Mouse (Mus musculus) limb, embryonic 10.5 days (tissue): ENCODE measurements around the gene Babam1. TPM values are rescaled to one million over a fixed set of nuclear protein-coding genes. Genes with fewer than 3 reads are reported as not detected.
"Not testable (repeated sequence)": the region's sequence is repeated elsewhere in the genome, so short reads cannot be mapped to it uniquely, and the experiment has no call there.

Source experiments
- DNase-seq: peaks from one replicate; pipeline ENCODE4 v3.0.0-alpha.2; 2017; ENCODE audit warnings: low spot score
- H3K27ac ChIP-seq: fragments of 300-500 bp; sonication (generic); 2 replicates; pipeline ENCODE4 v1.5.1; 2016; ENCODE audit warnings: mild to moderate bottlenecking
- H3K27me3 ChIP-seq: fragments of 300-500 bp; sonication (generic); 2 replicates; pipeline ENCODE4 v1.6.1; 2016; ENCODE audit warnings: low read depth, mild to moderate bottlenecking; ENCODE audit not compliant: poor library complexity, severe bottlenecking
- H3K36me3 ChIP-seq: fragments of 300-500 bp; sonication (generic); 2 replicates; pipeline ENCODE4 v1.6.1; 2016; ENCODE audit warnings: mild to moderate bottlenecking, moderate library complexity
- H3K4me1 ChIP-seq: fragments of 300-500 bp; sonication (generic); 2 replicates; pipeline ENCODE4 v1.6.1; 2016
- H3K4me3 ChIP-seq: fragments of 300-500 bp; sonication (generic); 2 replicates; pipeline ENCODE4 v1.5.1; 2016; ENCODE audit warnings: mild to moderate bottlenecking, moderate library complexity
- H3K9me3 ChIP-seq: fragments of 300-500 bp; sonication (generic); replicated peaks from 2 replicates; pipeline ENCODE4 v1.6.1; 2016; ENCODE audit warnings: mild to moderate bottlenecking
- WGBS: fragments of 180-500 bp; shearing (Covaris S2); methylation state at CpG from one replicate; pipeline ENCODE4 v1.1.7; 2016; 5-methylcytosine and 5-hydroxymethylcytosine counted together
- polyA plus RNA-seq: library from polyadenylated mRNA; unstranded; fragments of >200 nt; fragmentation: Nextera tagmentation; extraction: Ambion mirVana; gene quantifications from 2 replicates; pipeline ENCODE4 v1.2.1, GENCODE M21; 2016

Babam1 gene
- polyA plus RNA-seq, 1 experiment from 2014 or later = 123 TPM

GRCm38 (mm10) chr8:71404011-71404410 is 7.3 kb downstream of the Babam1 start:
- Histone ChIP-seq H3K9me3 (no peaks in the 10 kb centered on the region), H3K4me1 (peaks cover 27% of the 10 kb centered on the region), H3K27ac (no peak overlapping the region), H3K27me3 (no peaks in the 10 kb centered on the region), H3K36me3 (peaks cover 60% of the 10 kb centered on the region), H3K4me3 (no peak overlapping the region)
- 90% methylated on average over 8 of the region's 8 CpGs for WGBS
- DNase-seq = peak; percentile 24

GRCm38 (mm10) chr8:71404951-71405351 is 8.3 kb downstream of the Babam1 start:
- peak; percentile 31 for DNase-seq
- peaks cover 60% of the 10 kb centered on the region for H3K36me3 ChIP-seq
- 89% methylated on average over 9 of the region's 9 CpGs for WGBS
- peaks cover 27% of the 10 kb centered on the region for H3K4me1 ChIP-seq
- peak overlapping the region; percentile 80; the same call in 1 of the 2 replicates for H3K4me3 ChIP-seq
- 0 out of 2 replicates have a peak overlapping the region, but pooled peaks have one; percentile 89 for H3K27ac ChIP-seq
- no peaks in the 10 kb centered on the region for H3K9me3 ChIP-seq
- H3K27me3 ChIP-seq = no peaks in the 10 kb centered on the region

GRCm38 (mm10) chr8:71405401-71406098 is 8.9 kb downstream of the Babam1 start, which contains the start of gene Ankle1:
Ankle1 (plus strand) TSS chr8:71406010.
- peak within 1 kb of the TSS; percentile 89 for H3K27ac ChIP-seq

DNA sequence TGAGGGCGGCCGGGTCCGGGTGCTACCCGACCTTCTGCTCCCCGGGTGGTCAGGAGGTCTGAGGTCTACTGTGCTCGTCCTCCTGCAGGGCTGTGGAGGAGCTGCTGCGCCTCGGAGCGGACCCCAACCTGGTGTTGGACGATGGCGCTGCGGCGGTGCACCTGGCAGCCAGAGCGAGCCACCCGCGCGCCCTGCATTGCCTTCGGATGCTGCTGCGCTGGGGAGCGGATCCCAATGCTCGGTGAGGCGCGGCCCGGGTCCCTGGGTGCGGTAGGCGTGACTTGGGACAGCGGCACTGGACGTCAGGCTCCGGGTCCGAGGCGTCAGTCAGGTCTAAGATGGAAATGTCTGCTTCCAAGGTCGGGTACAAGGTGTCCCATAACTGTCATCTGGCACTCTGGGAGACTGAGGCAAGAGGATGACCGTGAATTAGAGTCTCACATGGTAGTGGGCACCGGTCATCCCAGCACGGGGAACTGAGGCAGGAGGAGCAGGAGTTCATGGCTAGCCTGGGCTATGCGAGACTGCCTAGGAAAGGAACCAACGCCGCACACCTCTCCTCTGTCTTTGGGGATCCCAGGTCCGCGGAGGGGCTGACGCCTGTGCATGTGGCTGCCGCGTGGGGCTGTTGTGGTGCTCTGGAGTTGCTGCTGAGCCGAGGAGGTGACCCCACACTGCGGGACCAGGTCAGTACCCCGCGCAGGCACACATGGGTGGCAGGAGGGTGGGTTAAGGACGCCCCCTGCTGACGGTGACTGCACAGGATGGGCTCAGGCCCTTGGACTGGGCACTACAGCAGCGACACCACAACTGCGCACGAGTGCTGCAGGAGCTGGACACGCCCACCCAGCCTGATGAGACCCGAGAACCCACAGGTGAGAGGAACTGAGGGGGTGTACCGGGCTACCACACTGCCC is 9.7 kb downstream of the Babam1 start:
- H3K27ac ChIP-seq = peak overlapping the region; percentile 89

More at GRCm38 (mm10) chr8:71405401-71406098, 8.9 kb downstream of the Babam1 start, which contains the start of gene Ankle1:
- Histone ChIP-seq H3K4me1 (peaks cover 27% of the 10 kb centered on the region), H3K27me3 (no peaks in the 10 kb centered on the region), H3K36me3 (peaks cover 59% of the 10 kb centered on the region), H3K9me3 (no peaks in the 10 kb centered on the region), H3K4me3 (peak within 1 kb of the TSS; percentile 80)
- 17% methylated on average over 33 of the region's 33 CpGs for WGBS
- DNase-seq = peak; percentile 99

DNA sequence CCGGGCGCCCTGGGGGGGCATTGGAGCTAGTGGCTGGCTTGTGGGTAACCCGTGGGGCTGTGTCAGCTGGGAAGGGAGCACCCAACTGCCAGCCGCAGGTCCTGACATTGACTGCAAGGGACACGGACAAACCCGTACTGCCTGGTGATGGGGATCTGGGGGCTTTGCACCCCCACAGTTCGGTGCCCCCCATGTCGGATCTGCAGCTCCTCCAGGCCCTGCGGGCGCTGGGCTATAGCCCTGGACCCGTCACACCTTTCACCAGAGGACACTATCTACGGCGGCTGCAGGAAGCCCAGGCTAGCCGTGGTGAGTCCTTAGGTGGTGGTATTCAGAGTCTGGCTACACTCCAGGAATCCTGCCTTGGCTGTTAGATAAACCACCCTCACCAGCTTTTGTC is 10.8 kb downstream of the Babam1 start:
- H3K27ac ChIP-seq = no peak overlapping the region
- H3K27me3 ChIP-seq = no peaks in the 10 kb centered on the region
- DNase-seq = peak; percentile 29
- H3K9me3 ChIP-seq = no peaks in the 10 kb centered on the region
- peaks cover 34% of the 10 kb centered on the region for H3K4me1 ChIP-seq
- H3K36me3 ChIP-seq = peaks cover 50% of the 10 kb centered on the region
- WGBS = 92% methylated on average over 14 of the region's 14 CpGs
- H3K4me3 ChIP-seq = peak overlapping the region; percentile 80; the same call in 1 of the 2 replicates

More for the DNA sequence above, 9.7 kb downstream of the Babam1 start:
- Histone ChIP-seq H3K4me1 (peaks cover 27% of the 10 kb centered on the region), H3K36me3 (peaks cover 53% of the 10 kb centered on the region), H3K27me3 (no peaks in the 10 kb centered on the region), H3K9me3 (no peaks in the 10 kb centered on the region), H3K4me3 (peak overlapping the region; percentile 80)
- WGBS = under 1% methylated on average over 55 of the region's 55 CpGs
- DNase-seq = peak; percentile 87

DNA sequence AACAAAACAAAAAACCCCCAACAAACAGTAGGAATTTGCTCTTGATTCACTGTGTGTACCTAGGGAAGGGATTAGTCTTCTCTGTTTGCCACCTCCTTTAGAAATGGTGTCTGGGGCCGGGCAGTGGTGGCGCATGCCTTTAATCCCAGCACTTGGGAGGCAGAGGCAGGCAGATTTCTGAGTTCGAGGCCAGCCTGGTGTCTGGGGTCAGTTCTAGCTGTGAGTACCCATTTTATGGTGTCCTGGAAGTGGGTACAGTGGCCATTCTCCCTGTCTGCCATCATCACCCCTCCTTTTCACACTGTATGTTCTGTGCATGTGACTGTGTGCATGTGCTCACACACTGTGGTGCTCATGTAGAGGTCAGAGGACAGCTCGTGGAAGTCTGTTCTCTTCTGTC is 11.6 kb downstream of the Babam1 start:
- Histone ChIP-seq H3K9me3 (no peaks in the 10 kb centered on the region), H3K27ac (no peak overlapping the region), H3K27me3 (no peaks in the 10 kb centered on the region), H3K4me1 (peaks cover 34% of the 10 kb centered on the region), H3K36me3 (peaks cover 43% of the 10 kb centered on the region), H3K4me3 (no peak overlapping the region)
- whole genome bisulfite sequencing = 92% methylated on average over 4 of the region's 4 CpGs
- no peak for DNase-seq

DNA sequence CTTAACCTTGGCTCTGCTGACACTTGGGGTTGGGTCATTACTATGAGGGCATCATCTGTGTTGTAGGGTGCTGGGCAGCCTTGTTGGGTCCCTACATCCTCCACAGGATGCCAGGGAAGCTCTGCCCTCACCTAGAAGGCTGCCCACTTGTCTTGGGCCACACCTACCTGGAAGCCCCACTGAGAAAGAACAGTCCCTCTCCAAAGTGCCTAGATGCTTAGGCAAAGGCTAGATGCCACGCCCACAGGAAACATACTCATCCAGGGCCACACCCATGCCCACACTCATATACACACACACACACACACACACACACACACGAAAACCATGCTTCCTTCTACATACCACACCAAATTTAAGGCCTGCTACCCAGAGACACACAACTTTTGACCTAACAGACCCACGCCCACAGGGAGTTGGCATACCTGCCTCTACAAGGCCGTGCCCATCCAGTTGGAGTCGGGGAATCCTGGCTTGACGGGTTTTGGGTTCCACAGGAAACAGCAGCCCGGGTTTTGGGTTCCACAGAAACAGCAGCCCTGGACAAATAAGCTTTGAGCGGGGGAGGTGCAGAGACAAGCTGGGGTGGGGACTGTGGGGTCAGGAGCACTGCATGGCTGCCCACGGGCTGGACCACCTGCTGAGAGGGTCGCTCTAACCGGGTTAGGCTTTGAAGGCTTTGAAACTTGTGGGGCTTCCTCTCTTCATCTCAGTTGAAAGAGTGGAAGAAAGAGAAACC is 15.0 kb downstream of the Babam1 start:
- Histone ChIP-seq H3K27ac (no peak overlapping the region), H3K27me3 (no peaks in the 10 kb centered on the region), H3K9me3 (no peaks in the 10 kb centered on the region), H3K4me3 (no peak overlapping the region), H3K36me3 (peaks cover 31% of the 10 kb centered on the region), H3K4me1 (peaks cover 20% of the 10 kb centered on the region)
- DNase-seq = no peak
- WGBS = 57% methylated on average over 11 of the region's 11 CpGs

DNA sequence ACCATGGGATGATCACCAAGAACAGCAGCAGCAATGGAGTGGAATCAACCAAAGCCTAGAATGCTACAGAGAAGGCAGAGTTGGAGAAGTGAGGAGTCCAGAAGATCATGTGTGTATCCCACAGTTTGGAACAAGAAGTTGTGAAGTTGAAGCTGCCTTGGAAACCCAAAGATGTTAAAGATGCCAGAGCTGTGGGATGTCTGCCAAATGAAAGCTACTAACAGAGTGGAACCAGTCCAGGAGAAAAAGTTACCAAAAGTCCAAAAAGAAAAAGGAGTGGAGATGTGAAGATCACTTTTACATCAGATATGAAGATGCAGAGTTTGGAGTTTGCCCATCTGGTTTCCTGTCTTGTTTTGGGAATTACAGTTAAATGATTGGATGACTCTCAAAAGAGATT is 25.5 kb downstream of the Babam1 start:
- DNase-seq = no peak

DNA sequence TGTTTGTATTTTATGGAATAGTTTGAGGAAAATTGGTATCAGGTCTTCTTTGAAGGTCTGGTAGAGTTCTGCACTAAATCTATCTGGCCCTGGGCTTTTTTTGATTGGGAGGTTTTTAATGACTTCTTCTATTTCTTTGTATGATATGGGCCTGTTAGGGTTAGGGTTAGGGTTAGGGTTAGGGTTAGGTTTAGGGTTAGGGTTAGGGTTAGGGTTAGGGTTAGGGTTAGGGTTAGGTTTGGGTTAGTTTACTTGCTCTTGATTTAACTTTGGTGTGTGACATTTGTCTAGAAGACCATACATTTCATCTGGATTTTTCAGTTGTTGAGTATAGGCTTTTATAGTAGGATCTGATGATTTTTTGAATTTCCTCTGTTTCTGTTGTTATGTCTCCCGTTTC is 36.3 kb downstream of the Babam1 start:
- H3K27ac ChIP-seq, H3K9me3 ChIP-seq, H3K36me3 ChIP-seq, H3K4me1 ChIP-seq, DNase-seq, H3K27me3 ChIP-seq, H3K4me3 ChIP-seq: not testable (repeated sequence)
- WGBS = 91% methylated on average over 1 of the region's 1 CpGs

More for the DNA sequence above, 25.5 kb downstream of the Babam1 start:
- no peak overlapping the region for H3K4me3 ChIP-seq
- no peaks in the 10 kb centered on the region for H3K9me3 ChIP-seq
- no peak overlapping the region for H3K27ac ChIP-seq
- no peaks in the 10 kb centered on the region for H3K36me3 ChIP-seq
- H3K4me1 ChIP-seq = no peaks in the 10 kb centered on the region
- H3K27me3 ChIP-seq = no peaks in the 10 kb centered on the region

GRCm38 (mm10) chr8:71437041-71437440 is 40.4 kb downstream of the Babam1 start:
- Histone ChIP-seq H3K27ac (no peak overlapping the region), H3K27me3 (peaks cover 3% of the 10 kb centered on the region), H3K36me3 (no peaks in the 10 kb centered on the region), H3K4me1 (peaks cover 3% of the 10 kb centered on the region; the same call in 1 of the 2 replicates), H3K4me3 (no peak overlapping the region), H3K9me3 (no peaks in the 10 kb centered on the region)
- DNase-seq = no peak
- 61% methylated on average over 3 of the region's 3 CpGs for WGBS

GRCm38 (mm10) chr8:71441404-71441803 is 44.7 kb downstream of the Babam1 start:
- Histone ChIP-seq H3K4me1 (peaks cover 3% of the 10 kb centered on the region; the same call in 1 of the 2 replicates), H3K27me3 (peaks cover 17% of the 10 kb centered on the region), H3K9me3 (no peaks in the 10 kb centered on the region), H3K27ac (no peak overlapping the region), H3K36me3 (no peaks in the 10 kb centered on the region), H3K4me3 (no peak overlapping the region)
- DNase-seq = peak; percentile 65
- WGBS = under 1% methylated on average over 7 of the region's 7 CpGs

GRCm38 (mm10) chr8:71445096-71445495 is 48.4 kb downstream of the Babam1 start:
- 85% methylated on average over 7 of the region's 7 CpGs for WGBS
- no peaks in the 10 kb centered on the region for H3K36me3 ChIP-seq
- H3K4me3 ChIP-seq = no peak overlapping the region
- DNase-seq = no peak
- H3K4me1 ChIP-seq = peaks cover 3% of the 10 kb centered on the region; the same call in 1 of the 2 replicates
- no peaks in the 10 kb centered on the region for H3K9me3 ChIP-seq
- no peak overlapping the region for H3K27ac ChIP-seq
- peaks cover 17% of the 10 kb centered on the region for H3K27me3 ChIP-seq
